Mouse (Mus musculus) heart, postnatal 0 days (tissue): ENCODE results near the gene Lrrk2.

ENCODE experiments used
- CTCF ChIP-seq: IDR thresholded peaks from 2 replicates; pipeline ENCODE4 v1.5.1; 2016; ENCODE audit warnings: antibody characterized with exemption, control low read depth, low read depth
- EP300 ChIP-seq: IDR thresholded peaks from 2 replicates; pipeline ENCODE4 v1.6.1; 2016; ENCODE audit warnings: antibody characterized with exemption, low read depth

DNA sequence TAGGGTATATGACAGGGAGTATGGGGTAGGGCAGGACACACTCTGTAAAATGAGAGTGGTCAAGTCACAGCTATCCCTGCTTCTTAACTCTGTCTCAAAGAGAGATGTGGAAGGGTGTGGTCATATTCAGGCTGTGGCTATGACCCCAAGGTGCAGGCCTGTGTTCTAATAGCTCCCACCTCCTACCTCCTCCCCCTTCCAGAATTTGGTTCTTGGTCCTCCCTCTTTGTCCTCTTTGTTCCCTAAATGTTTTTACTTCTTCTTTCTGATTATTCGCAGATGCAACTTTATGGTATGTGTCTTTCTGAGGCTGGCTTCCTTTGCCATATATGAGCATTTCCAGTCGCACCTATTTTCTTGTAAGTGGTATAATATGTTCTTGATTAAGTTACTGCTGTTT, 48.5 kb upstream of the Lrrk2 start:
- TF ChIP-seq EP300 (no peak), CTCF (no peak)
